Mouse (Mus musculus) adrenal gland, postnatal 4 days (tissue): Measurements from ENCODE around the gene Gm20388. TPM values are rescaled to one million over a fixed set of nuclear protein-coding genes. Genes with fewer than 3 reads are reported as not detected.
"Not testable (repeated sequence)": the region's sequence is repeated elsewhere in the genome, so short reads cannot be mapped to it uniquely, and the experiment has no call there.

Source experiments
- DNase-seq, 2 experiments: peaks; one replicate each; pipeline ENCODE4 v3.0.0; 2021 to 2022; ENCODE audit warnings: low spot score in 2 of 2, mixed read lengths in 2 of 2
- total RNA-seq, 2 experiments: library from RNA; stranded (reverse); gene quantifications; 2 replicates each; pipeline ENCODE4 v1.2.3; 2021

Gene Gm20388
- total RNA-seq, 2 experiments from 2014 or later = 8.8 TPM; not detected in 1

- no peak for DNase-seq
Observed at GRCm38 (mm10) chr8:121654131-121654530, 1743.5 kb downstream of the Gm20388 start.

GRCm38 (mm10) chr8:121654966-121655494 is 1744.4 kb downstream of the Gm20388 start:
- DNase-seq = no peak

- DNase-seq = no peak
Observed at GRCm38 (mm10) chr8:121660602-121661001, 1750.0 kb downstream of the Gm20388 start.

- no peak for DNase-seq
Observed at GRCm38 (mm10) chr8:121661631-121662357, 1751.2 kb downstream of the Gm20388 start.

- no peak for DNase-seq
Observed at GRCm38 (mm10) chr8:121663101-121663500, 1752.5 kb downstream of the Gm20388 start.

- no peak for DNase-seq
Observed at GRCm38 (mm10) chr8:121665329-121665728, 1754.7 kb downstream of the Gm20388 start.

GRCm38 (mm10) chr8:121667936-121668500 is 1757.4 kb downstream of the Gm20388 start:
- not testable (repeated sequence) for DNase-seq

- DNase-seq = no peak
Observed at GRCm38 (mm10) chr8:121668553-121668952, 1757.9 kb downstream of the Gm20388 start.

GRCm38 (mm10) chr8:121669208-121669607 is 1758.6 kb downstream of the Gm20388 start:
- no peak for DNase-seq

- DNase-seq = no peak
Observed at GRCm38 (mm10) chr8:121673153-121673552, 1762.5 kb downstream of the Gm20388 start.

- no peak for DNase-seq
Observed at GRCm38 (mm10) chr8:121673917-121674316, 1763.3 kb downstream of the Gm20388 start.

- DNase-seq = no peak
Observed at GRCm38 (mm10) chr8:121674524-121674923, 1763.9 kb downstream of the Gm20388 start.

- no peak for DNase-seq
Observed at GRCm38 (mm10) chr8:121675161-121675560, 1764.5 kb downstream of the Gm20388 start.

GRCm38 (mm10) chr8:121675701-121676100 is 1765.1 kb downstream of the Gm20388 start:
- no peak for DNase-seq

GRCm38 (mm10) chr8:121678696-121679095 is 1768.1 kb downstream of the Gm20388 start:
- DNase-seq = no peak

- DNase-seq = no peak
Observed at GRCm38 (mm10) chr8:121680896-121681295, 1770.3 kb downstream of the Gm20388 start.

GRCm38 (mm10) chr8:121681457-121681856 is 1770.8 kb downstream of the Gm20388 start:
- DNase-seq = no peak

GRCm38 (mm10) chr8:121683083-121683832 is 1772.6 kb downstream of the Gm20388 start:
- DNase-seq = no peak

GRCm38 (mm10) chr8:121685419-121685818 is 1774.8 kb downstream of the Gm20388 start:
- no peak for DNase-seq

GRCm38 (mm10) chr8:121687455-121688161 is 1777.0 kb downstream of the Gm20388 start:
- DNase-seq = no peak

GRCm38 (mm10) chr8:121688496-121688895 is 1777.9 kb downstream of the Gm20388 start:
- DNase-seq = no peak
